Mouse (Mus musculus) inflammation-experienced regulatory T-cells, adult 6 months (primary cell): ENCODE data around the gene Rap1b. TPM values are rescaled to one million over a fixed set of nuclear protein-coding genes. Genes with fewer than 3 reads are reported as not detected.

ENCODE experiments used
- ATAC-seq: one replicate; pipeline ENCODE4 v1.8.0; 2017
- polyA plus RNA-seq, 3 experiments: library from polyadenylated mRNA; unstranded; fragments of 100-300 nt; shearing (Covaris generic); gene quantifications; one replicate each; pipeline ENCODE4 v1.2.1; 2017

The Rap1b gene
- polyA plus RNA-seq, 3 experiments from 2014 or later = 60.4 to 128 (median 82.5) TPM

DNA sequence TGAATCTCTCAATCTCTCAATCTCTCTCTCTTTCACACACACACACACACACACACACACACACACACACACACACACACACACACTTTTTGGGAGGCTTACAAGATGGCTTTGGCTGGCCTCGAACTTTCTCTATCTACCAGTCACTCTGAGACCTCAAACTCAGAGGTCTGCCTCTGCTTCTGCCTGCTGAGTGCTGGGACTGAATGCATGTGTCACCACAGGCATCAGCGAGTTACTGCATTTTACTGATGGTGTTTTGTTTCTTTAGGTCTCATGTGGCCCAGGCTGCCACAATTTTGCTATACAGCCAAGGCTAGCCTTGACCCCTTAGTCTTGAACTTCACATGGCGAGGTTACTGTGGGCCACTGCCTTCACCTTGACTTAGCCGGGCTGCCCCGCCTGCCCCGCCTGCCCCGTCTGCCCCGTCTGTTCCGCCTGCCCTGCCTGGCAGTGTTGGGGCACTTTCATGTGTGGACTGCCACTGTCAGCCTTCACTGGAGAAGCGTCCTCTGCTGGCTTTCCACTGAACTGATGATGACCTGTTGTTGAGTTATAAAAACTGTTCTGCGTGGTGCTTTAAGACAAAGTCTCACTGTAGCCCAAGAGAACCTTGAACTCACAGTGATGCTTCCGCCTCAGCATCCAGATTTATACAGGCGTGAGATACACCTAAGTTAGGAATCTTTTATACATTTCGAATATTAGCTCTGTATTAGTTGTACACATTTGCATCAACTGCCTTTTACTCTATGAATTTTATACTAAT lies 63.2 kb downstream of the Rap1b start:
- no peak for ATAC-seq

DNA sequence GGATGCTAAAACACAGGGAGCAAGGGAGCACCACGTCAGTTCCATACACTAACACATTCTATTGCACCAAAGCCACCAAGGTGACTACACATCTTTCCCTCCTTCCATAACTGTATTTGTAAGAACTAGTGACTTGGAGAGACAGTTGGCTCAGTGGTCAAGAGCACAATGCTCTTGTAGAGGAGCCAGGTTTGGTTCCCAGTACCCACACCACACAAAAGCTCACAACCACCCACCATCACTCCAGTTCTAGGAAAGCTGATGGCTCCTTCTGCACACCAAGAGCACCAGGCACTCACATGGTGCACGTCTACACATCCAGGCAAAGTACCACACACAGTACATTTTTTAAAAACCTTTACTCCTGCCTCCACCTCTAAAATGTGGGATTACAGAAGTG lies 63.8 kb downstream of the Rap1b start:
- no peak for ATAC-seq

DNA sequence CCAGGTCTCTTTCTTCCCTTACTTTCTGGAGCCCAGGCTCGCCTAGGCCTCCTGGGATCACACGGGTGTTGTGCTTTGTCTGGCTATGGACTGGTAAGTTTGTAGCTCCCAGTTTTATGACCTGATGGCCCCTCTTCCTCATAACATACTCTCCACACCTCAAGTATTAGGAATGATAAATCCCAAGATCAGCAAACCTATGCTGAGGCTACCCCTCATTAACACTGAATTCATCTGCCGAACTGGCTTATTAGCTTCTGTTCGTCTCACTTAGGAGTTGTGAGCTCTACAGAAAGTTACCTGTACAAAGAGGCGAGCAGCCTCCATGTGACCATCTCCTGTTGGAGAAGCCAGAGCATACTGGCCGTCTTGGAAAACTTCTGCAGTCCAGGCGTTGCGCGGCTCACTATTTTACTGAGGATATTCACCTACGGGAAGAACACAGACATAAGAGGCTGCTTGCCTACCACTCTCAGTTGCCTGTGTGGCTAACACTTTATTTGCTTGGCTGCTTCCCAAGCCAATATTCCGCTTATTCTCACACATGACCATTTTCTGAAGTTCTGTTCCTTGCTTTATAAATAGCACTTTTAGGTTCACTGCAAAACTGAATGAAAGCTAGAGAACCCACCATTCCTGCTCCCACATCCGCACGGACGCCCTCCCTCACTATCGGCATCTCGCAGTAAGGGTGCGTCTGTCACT lies 64.7 kb downstream of the Rap1b start:
- no peak for ATAC-seq

DNA sequence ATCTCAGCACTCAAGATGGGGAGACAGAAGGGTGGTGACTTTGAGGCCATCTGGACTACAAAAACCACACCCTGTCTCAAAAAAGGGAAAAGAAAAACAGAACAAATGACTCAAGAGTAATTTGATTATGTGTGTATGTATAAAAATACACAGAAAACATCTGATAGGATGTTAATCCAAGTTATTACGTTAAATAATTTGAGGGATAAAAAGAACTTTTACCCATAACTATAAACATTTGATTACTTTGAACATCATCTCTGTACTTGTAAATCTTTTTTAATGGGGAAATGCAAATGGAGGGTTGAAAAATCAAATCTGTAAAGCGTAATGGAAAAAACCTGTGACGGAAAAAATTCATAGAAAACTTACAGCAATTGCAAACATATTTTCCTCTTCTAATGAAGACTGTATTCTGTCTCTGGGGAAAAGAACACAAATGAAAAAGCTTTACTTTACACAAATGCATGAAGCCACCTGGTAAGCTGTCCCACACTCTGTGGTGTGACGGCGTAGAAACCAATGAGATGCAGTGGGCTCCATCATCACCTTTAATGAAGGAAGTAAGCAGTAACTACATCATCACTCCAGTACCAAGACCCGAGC lies 65.4 kb downstream of the Rap1b start:
- no peak for ATAC-seq

DNA sequence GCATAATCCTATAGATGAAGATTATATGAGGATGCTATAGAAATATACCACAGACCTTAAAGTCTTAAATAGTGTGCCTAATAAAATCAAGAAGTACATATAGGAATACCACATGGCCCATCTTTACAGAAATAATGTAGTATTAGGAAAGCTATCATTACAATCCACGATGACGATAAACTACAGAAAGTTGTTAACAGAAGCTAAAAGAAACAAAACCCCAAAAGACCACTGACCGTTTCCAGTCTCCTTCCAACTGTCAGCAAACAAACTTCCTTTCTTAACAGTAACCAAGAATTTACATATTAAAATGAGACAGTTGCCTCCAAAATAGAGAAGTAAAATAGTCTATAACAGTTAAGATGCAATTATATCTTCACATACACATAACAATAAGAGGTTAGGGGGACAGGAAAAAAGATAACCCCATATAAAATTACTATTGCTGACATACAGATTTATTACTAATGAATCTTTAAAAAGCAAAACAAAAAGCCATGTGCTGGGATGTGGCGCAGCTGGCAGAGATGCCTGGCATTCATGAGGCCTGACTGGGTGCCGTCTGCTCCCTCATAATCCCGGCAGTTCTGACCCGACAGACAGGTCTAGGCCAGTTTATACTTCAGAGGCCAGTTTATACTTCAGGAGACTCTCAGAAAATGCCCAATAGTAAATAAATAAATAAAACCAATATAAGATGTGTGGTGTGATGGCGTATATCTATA lies 66.1 kb downstream of the Rap1b start:
- no peak for ATAC-seq

DNA sequence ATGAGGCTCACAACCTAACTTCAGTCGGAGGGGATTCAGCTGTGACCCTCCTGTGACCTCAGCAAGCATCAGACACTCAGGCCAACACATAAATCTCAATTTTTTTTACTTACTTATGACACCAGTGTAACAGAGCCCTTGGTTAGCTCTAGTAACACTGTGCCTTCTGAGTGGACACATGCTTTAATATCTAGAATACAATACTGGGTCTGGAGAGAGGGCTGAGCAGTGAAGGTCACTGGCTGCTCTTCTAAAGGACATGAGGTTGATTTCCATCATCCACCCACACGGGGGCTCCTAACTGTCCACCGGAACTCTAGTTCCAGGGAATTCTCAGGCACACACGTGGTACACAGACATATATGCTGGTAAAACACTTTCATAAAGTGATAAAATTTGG lies 66.9 kb downstream of the Rap1b start:
- ATAC-seq = no peak

DNA sequence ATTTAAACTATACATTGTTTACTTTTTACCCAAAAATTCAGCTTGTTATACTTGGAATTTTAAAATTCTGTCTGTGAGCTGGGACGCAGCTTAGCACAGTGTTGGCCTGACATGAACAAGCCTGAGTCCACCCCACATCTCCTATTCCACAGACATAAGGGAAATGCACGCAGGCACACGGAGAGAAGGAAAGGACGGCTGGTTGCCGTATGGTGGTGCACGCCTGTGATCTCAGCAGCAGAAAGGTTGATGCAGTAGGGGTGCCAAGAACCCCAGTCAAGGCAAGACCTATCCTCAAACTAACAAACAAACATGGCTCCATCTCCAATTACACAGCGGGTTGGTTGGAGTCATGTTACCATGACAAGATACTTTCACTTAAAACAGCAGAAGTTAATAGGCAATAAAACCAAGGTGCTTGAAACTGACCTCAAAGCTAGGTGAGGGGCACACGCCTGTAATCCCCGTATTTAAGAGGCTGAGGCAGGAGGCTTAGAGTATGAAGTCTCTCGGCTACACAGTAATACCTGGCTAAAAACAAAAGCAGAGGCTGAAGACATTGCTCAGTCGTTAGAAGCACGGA lies 67.4 kb downstream of the Rap1b start:
- no peak for ATAC-seq

DNA sequence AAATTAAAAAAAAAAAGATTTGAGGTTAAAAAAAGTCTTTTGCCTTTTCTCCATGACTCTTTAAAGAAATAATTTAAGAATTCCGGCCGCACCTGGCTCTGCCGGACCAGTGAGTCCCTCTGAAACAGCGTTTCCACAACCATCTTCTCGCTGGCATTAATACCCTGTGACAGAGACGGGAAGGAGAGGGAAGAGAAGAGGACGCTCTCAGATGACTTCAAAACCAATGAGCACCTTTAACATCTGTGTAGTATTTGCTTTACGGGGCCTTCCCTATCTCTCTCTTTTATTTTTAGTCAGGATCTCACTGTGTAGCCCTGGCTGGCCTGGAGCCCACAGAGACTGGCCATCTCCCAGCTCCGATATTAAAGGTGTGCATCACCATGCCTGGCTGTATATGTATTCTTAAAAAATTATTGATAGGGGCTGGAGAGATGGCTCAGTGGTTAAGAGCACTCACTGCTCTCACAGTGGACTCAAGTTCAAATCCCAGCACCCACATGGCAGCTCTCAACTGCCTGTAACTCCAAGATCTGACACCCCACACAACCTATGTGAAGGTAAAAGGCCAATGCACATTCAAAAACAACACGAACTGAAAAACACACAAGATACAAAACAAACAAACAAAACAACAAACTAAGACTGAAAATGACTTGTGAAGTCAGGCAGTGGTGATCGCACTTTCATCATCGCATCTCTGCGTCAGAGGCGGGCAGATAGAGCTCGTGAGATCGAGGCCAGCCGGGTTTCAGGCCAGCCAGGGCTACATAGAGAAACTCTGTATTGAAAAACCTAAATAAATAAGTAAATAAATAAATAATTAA lies 68.1 kb downstream of the Rap1b start:
- ATAC-seq = no peak

DNA sequence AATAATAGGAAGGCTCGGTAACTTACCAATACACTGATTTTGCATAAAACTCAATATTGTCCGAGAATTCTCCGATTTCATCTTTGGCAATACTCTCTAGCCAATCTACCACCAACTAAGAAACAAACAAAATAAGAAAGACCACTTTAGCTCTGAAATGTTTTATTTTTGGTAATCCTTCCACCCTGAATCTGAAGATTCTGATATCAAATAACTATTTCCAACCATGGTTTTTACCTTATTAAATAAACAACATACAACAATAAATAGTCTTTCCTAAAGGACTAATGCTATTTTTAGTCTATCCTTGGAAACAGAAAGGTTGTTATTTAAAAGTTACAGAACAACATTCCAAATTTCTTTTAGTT lies 68.7 kb downstream of the Rap1b start:
- ATAC-seq = no peak

DNA sequence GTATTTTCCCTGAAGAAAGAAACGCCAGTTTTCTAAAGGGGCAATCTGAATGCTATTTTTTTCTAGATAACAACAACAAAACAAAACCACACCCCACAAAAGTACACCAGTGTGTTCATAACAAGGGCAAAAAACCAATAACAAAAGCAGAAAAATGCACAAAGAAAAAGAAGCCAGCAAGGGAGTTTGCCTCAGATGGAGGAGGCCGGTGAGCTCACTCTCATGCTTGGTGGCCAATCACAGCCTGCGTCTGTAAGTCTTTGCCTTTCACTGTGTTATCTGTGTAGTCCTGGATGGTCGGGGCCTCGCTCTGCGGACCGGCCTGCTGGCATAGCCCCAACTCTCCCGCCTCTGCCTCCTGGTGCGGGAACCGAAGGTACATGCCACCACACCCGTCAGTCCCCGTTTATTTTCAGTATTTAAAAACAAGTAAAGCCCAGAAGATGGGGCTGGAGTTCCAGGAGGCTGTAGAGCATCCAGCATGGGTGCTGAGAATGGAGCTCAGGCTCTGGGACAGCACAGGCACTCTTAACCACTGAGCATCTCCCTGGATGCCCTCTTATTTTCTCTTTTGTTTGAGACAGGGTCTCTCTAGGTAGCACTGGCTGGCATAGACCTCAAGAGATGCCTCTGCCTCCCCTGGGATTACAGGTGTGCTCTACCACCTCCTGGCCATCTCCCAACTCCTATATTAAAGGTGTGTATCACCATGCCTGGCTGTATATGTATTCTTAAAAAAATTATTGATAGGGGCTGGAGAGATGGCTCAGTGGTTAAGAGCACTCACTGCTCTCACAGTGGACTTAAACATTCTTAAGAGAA lies 69.3 kb downstream of the Rap1b start:
- no peak for ATAC-seq

DNA sequence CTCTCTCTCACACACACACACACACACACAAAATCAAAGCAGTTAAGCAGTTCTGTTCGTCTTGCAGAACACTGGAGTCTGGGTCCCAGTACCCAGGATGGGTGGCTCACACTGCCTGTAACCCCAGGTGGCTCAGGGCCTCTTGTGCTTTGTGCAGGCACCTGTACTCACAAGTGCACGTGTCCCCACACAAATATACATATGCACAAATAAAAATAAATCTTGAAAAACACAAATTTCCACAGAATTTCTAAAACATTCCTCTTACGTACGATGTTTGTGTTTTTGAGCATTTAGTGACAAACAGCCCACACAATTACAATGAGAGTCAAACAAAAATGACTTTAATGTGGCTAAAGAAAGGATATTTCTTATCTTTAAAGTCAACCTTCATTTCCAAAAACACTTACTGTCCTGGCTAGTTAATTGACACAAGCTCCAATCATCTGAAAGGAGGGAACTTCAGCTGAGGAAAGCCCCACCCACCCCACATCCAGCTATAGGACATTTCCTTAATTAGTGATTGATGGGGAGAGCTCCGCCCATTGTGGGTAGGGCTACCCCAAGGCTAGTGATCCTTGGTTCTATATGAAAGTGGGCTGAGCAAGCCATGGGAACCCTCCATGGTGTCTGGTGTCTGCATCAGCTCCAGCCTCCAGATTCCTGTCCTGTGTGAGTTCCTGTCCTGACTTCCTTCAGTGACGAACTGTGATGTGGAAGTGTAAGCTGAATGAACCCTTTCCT lies 70.3 kb downstream of the Rap1b start:
- ATAC-seq = no peak

DNA sequence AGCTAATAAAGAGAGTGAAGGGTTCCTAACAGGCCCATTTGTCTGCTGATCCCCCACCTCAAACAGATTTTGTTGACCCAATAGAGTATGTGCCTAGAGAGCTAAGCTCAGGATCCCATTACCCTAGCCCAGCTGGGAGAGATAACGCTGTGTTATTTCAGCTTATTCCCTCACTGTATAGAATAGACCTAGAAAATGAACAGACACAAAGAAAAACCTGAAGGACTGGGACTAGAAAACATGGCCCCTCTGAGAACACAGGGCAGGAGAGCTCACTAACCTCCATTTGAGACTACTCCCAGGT lies 71.1 kb downstream of the Rap1b start:
- ATAC-seq = no peak

DNA sequence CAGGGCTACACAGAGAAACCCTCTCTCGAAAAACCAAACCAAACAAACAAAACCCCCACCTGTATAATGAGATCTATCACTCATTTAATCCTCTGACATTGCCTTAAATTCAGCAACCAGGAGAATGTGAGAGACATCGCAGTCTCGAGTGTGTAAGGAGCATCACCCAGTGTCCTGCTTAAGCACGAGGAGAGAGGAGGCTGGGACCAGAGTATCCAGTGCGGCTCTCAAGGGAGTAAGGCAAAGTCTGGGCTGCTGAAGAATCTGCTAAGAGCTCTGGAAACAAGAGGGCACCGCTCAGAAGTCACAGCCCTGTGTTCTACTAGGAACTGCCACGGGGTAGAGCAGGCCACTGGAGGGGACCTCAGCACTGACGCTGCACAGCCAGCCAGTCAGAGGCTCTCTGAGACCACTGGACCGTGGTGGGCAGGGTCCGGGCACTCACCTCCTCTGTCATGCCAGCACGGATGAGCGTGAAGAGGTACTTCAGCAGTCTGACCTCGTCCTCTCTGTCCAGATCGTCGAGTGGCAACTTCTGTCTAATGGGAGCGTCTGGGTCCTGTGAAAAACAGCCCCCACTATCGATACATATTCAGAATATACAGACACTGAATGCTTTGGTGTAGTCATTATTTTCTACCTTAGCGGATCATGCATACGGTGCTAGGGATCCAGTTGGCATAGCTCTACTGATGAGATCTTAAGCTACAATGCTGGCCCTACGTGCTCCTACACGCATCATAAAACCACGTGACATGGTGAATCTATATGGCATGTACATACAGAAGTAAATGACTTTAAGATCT lies 71.6 kb downstream of the Rap1b start:
- ATAC-seq = no peak

DNA sequence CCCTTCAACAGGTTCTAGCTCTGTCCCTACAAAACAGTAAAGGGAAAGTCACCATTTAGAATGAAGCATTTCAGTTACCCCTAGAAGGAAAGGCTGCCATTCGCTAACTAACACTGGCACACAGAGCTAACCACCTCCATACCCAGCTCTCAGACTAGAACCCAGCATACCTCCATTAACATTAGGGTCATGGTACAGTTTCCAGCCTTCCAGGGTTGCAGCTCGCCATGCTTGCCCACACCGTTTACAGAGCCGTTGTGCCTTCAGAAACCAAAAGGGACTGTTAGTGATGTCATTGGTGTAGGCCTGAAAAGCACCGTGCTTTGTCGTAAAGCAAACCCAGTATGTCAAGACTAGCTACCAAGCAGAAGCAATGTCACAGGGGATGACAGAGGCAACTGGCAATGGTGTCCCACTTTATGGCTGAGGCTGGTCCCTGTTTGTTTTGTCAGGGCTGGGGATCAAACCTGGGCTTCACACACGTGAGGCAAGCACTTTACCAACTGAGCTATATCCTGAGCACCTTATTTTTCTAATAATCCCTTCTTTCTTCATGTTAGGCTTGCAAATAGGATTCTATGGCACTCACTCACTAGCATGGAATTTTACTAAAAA lies 72.6 kb downstream of the Rap1b start:
- ATAC-seq = no peak

DNA sequence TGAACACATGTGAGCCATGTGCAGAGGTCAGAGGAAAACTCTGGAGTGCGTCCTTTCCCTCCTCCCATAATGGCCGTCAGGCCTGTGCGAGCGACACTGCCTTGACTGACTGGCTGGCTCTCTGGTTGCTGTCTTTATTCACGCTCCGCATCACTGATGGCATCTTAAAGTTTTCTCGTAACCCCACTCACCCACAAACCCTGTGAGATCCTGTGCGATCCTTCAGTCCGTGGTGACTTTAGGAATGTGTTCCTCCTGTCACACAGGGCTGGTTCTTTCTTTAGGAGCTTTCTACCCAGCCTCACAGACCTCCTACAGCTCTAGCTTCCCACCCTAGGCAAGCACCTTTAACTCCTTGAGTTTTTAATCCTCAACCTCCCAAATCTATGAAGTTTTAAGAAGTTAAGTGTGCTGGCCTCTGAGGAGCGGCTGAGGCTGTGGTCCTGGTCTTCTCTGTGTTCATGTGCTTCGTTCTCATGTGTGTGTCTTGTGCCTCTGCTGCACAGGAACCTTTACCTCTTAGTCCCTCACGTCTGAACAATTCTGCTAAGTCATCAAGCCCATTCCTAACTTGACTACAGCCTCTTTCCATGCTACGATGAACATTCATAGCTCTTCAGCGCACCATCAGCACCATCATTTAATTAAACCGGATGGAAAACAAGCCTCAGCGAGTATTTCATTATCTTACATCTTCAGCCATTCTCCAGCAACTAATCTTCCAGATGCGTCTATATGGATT lies 73.3 kb downstream of the Rap1b start:
- ATAC-seq = no peak

DNA sequence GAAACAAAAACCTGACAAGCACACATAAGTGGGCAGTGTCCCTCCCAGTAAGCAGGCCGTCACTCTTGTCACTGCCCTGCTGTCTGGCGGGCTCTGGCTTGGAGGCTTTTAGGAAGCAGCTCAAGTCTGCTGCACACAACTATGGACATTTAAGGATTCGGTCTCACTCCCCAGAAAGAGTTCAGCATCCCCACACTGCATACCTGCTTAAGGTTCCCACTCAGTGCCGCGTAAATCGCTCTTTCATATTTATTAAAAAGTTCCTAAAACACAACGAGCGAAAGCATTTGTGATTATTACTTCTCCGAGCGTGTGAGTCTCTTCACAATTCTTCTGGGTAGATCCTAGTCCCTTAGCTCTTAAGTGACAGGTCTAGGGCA lies 74.7 kb downstream of the Rap1b start:
- ATAC-seq = no peak

DNA sequence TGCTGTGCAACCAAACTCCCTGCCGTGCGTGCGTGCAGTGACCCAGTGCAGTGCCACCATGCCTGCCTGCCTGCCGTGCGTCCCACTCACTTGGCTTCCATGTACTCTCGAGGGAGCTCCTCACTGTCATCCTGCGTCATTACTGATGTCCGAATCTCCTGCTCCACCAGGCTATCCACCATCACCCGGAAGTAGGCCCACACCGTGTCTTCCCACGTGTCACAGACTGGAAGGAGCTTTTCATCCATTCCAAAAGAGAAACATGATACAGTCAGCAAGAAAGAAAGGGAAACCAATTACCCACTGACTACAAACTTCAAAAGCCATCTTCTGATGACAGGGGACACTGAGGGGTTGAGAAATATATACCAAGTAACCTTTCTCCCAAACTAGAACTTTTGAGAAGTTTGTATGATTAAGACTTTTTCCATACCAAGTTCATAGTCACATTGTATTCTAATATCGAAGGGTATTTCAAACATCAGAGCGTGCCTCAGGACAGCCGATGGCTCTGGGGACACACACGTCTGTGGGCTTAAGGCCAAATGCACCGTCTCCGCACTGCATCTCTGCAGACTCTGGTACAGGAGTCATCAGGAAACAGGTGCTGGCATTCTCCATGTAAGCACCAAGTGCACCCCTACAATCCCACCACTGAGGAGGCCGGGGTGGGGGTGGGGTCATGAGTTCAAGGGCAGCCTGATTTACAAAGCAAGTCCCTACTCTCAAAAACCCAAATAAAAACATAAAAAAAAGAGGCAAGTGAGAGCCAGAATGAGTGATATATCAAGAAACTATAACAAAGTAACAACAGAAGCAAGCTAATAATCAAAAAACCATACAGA lies 75.3 kb downstream of the Rap1b start:
- ATAC-seq = no peak
